Mouse (Mus musculus) adrenal gland, postnatal 36 days (tissue): ENCODE results near the gene Il6ra. TPM values are rescaled to one million over a fixed set of nuclear protein-coding genes. Genes with fewer than 3 reads are reported as not detected.
A peak's percentile ranks its signal among the peaks of the same experiment; 100 is the strongest.

Experiments used
- DNase-seq, 2 experiments: peaks; one replicate each; pipeline ENCODE4 v3.0.0; 2021; ENCODE audit warnings: mixed read lengths in 1 of 2
- total RNA-seq, 2 experiments: library from RNA; stranded (reverse); gene quantifications; 2 replicates each; pipeline ENCODE4 v1.2.3; 2021

The Il6ra gene
- total RNA-seq, 2 experiments from 2014 or later: 7.4 to 12.9 TPM

DNA sequence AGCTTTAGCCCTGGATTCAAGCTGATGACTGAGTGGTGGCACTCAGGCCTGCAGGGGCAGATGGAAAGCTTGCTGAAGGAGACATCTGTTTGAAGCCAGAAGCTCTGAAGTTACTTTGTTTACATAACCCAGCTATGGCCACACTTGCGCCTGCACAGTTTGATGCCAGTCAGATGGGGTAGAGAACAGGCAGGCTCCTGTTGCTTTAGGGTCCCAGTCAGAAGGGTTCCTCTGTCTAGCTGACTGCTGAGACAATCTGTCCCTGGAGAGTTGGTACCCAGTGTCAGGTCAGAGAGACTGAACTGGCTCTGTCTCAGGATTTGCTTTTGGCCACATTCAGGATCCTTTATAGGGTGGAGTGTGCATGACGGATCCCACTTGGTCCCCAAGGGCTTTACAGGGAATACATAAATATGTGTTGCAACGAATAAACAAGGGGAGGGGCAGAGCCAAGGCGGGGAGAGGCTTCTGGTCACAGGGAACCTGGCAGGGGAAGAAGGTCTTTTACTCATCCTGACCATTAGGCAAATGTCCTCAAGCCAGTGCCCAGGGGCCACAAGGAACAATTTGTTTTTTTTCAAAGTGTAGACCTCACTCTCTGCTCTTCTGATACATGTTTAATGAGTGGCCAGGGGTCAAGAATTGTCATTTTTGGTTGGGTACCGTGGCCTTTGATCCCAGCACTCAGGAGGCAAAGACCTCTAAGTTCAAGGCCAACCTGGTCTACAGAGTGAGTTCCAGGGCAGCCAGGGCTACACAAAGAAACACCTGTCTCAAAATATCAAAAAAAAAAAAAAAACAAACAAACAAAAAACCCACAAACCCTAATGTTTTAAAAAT, 3.1 kb downstream of the Il6ra start:
- DNase-seq: no peak

DNA sequence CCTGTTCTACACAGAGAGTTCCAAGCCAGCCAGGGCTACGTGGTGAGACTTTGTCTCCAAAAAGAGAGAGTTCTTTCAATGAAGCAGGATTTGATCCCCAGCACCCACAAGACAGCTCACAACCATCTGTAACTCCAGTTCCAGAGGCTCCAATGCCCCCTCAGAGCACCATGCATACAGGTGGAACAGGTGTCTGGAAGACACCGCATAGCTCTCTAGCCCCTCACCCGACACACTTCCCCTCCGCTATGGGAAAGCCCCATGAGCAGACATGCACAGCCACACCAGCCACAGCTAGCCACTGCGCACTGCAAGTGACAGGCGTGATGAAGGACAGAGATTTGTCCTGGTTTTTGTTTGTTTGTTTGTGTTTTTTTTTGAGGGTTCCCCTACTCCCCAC, 4.2 kb downstream of the Il6ra start:
- DNase-seq: no peak

DNA sequence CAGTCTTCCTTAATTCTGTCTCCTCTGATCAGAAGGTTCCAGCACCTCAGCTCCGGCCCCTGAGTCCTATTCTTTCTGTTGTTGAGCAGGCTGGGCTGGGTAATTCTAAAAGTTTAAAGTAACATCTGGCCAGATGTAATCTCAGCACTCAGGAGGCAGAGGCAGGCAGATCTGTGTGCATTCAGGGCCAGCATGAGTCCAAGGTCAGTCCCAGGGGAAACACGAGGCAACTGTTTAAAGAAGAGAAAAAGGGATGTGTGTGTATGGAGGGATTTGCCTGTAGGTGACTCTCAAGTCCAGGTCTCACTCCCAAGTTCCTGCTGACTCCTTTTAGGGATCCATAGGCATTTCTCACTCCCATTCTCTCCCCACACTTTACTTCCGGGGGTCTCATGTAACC, 5.2 kb downstream of the Il6ra start:
- DNase-seq: no peak

DNA sequence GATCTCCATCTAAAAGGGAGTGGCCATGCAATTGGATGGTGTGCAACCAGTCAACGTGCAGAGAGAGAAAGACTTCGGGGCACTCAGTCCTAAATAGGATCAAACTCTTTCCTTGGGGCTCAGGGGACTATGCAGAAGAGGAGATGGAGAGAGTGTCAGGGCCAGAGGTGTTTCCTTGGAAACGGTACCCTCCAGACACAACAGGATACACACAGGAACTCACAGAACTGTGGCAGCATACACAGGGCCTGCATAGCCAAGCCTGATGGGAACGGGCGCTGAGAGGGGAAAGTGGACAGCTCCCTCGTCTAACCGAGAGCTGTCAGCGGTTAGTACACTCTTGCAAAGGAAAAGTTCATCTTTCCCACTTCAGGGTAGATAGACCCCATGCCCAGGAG, 13.5 kb downstream of the Il6ra start:
- DNase-seq: no peak

DNA sequence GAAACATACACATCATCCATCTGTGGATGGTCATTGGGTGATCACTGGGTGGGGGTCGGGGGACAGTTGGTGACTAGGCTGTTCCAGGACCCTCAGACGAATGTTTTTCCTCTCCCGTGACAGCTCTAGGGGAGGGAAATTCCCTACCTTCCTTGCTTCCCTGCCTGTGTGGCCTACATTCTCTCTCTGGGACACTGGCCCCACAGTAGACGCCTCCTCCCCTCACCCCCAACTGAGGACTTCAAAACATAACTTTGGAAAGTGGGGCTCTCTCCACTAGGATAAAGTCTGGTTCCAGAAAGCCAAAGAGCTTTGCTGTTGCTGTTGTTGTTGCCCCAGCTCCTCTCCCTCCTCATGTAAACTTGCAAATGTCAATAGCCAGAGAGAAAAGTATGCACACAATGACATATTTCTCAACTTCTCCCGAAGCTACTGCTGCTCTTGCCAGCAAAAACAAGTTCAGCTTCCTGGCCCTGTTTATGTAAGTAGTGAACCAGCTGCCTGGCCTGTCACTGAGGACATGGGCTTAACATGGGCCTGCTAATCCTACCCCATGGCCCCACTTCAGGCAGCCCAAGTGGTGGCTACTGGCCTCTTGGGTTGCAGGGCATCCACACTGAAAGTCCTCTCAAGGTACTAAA, 14.0 kb downstream of the Il6ra start:
- no peak for DNase-seq

DNA sequence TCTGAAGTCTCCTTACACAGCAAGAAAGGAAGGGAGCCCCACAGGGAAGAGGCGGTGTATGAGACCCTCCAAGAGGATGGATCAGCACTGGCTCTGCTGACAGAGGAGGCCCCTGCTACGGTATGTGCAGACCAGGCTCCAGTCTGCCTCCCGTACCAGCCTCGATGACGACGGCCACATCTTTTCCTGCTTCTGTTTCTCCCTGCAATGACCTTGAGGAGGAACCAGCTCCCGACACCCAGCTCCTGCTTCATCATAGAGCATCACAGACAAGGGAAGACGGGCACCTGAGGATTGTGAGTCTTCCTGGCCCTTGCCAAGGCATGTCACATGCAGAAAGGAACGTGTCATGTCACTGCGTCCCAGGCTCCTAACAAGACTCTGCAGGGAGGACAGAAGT, 15.0 kb downstream of the Il6ra start:
- DNase-seq: no peak

DNA sequence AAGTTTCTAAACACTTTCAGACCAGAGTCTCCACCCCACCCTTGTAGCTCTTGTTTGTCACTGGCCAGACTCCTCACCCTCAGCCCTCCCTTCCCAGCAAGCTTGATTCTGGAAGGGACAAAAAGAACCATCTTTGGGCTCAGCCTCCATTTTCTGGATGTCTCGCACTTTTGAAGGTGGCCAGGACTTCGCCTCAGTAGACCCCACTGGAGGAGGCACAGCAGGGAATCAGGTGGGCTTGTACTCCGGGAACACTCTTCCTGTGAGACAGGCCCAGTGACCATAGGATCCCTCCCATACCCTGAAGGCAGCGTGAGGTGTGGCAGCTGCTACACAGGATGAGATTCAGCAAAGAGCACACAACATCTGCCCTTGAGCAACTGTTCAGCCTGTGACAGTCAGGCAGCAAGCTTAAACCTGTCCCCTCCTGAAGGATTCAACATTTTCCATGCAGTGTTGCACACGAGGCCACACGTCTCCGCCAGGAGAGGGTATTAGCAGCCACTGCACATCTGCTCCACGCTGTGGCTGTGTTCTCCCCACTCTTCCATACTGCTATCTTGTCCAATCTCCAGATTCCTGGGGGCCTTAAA, 15.7 kb downstream of the Il6ra start:
- DNase-seq: no peak

DNA sequence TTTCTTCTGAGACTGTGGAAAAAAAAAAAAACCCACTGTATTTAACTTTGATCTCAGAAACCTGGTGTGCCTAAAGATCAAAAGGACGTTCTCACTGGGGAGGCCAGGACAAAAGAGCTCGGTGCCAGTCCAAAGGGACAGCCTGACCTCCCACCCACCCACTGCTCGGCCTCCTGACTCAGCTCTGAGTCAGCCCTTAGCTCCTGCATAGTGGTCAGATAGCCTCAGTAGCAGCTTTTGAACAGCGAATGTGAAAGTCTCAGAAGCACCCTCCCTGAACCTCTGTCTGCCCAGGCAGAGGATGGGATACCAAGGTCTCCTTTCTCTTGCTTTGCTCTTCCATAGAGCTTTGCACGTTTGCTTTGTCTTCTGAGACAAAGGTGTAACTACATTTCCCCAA, 16.4 kb downstream of the Il6ra start:
- DNase-seq: peak; percentile 77 to 84

DNA sequence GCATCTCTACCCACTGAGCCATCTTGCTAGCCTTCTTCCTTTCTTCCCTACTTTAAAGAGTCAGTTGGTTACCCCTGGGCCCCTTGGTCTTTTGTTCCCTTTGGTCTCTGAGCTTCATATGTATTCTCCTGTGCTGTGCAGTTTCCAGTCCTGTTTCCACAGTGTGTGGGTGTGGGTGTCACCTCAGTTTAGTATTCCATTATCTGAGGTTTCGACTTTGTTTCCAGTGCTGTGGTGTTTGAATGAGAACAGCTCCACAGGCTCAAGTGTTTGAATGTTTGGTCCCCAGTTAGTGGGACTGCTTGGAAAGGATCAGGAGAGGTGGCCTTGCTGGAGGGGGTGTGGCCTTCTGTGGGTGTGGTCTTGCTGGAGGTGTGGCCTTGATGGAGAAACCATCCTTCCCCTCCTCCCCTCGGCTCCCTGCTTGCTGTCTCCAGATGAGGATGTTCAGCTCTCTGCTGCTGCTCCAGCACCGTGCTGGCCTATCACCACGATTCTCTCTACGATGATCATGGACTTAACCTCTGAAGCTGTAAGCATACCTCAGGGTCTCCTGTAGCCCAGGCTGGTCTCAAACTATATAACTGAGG, 20.4 kb downstream of the Il6ra start:
- no peak for DNase-seq

DNA sequence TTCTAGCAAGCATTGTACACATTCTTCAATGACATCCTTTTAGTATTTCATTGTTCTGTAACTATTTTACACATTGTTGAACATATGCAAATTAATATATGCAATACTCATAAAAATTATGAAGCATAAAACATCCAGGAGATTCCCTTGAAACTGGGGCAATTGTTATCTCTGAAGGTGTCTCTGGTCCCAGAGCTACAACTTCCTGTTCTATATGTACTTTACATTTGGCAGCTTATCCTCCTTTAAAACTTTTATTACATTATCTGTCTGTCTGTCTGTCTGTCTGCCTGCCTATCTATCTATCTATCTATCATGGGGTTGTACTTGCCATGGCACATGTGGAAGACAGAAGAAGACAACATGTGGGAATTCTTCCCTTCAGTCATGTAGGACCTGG, 21.3 kb downstream of the Il6ra start:
- DNase-seq: no peak

DNA sequence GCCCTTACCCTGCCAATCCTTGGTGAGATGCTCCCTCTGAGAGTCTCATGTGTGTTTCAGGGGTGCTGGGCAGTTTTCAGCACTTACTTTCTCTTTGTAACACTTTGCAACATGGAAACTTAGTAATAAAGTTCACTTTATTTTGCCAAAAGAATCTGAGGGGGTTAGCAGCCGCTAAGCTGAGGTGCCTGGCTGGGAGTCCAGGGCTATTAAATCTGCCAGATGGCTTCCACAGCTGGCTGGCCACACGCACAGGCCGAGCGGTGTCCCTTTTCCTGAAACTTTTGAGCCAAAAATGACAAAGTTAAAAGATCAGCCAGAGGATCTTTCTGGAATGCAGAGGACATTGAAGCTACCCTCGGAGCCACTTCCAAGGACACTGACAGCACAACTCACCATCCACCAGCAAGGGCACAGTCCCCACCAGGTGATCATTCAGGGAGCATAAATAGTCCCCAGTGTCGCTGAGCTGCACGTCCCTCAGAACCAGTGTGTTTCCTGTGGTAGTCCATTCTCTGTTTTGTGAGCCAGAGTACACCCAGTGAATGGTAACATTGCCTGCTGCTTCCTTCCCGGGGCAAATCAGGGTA, 23.1 kb downstream of the Il6ra start:
- no peak for DNase-seq

DNA sequence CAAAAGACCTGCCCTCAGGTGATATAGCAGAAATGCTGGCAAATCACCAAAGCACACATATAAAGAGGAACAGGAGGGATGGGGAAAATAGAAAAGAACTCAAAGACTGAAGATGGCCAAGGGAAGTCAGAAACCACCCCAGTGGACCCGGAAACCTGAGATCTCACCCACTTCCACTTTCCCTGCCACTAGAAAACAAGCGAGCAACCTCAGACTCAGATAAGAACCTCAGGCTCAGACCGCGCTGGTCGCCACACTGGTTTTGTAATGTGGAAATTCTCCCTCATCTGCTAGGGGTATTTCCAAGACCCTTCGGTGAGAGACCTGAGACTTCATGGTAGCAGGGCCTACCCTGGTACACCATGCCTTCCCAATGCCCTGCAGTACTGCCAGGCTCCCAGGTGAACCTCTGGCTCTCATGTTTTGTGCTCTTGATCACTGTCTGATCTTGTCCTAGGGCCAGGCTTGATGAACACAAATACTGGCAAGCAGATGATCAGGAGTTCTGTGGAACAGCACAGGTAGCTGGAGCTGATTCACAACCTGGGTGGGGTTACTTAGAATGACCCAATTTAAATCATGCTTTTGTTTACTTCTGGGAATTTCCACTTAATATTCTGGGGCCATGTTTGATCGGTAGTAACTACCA, 25.3 kb downstream of the Il6ra start:
- no peak for DNase-seq

DNA sequence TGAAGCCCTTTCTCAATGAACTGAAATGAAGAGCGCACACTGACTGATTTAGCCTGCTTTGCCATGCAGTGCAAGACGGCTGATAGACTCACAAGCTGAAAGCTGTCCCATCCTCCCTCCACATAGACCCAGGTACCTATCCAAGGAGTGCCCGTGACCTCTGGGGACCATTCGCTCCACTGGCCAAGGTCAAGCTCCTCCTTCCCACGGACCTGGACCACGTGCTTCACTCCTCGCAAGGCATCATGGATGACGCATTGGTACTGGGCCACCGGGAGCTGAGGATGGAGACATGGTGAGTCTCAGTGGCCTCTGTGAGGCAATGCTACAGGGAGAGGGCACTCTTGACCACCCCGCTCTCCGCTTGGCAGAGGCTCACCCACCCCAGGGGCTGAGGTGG, 27.2 kb downstream of the Il6ra start:
- DNase-seq: no peak

DNA sequence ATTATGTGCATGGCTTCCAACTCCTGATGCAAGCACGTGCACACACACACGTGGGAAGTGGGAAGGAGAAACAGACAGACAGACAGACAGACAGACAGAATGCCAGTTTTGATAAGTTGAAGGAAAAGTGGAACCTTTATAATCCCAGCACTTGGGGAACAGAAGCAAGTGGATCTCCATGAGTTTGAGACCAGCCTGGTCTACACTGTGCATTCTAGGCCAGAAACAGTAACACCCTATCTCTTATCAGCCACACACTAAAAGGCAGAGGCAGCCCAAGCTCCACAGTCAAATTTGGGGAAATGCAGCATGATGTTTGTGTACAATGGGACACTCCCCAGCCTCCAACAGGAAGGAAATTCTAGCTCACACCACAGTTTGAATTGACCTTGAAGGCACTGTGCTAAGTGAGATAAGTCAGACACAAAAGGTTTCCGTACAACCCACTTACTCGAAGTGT, 29.4 kb downstream of the Il6ra start:
- no peak for DNase-seq

DNA sequence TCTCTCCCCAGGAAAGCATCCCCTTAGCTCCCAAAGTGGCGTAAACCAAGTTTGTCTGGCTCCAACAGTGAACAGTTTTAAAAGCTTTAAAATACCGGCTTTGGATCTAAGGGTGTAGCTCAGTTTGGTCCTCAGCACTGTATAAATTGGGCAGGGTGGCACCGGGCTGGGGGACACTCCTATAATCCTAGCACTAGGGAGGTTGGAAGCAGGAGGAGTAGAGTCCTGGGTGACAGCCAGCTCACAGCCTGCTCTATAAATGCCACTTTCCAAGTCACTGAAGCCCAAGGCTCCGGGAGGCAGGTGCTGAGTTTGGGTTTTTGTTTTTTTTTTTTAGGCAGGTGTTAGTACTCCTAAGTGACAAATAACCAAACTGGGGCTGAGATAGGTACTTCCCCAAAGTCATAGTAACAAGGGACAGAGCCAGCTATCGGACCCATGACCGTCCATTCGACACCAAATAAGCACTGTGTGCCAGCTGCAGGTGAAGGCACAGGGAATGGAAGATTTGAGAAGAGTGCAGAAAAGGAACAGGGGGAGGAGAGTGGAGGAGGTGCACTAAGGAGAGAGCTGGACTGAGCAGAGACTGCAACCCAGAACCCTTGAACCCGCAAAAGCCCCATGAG, 30.3 kb downstream of the Il6ra start:
- DNase-seq: no peak

DNA sequence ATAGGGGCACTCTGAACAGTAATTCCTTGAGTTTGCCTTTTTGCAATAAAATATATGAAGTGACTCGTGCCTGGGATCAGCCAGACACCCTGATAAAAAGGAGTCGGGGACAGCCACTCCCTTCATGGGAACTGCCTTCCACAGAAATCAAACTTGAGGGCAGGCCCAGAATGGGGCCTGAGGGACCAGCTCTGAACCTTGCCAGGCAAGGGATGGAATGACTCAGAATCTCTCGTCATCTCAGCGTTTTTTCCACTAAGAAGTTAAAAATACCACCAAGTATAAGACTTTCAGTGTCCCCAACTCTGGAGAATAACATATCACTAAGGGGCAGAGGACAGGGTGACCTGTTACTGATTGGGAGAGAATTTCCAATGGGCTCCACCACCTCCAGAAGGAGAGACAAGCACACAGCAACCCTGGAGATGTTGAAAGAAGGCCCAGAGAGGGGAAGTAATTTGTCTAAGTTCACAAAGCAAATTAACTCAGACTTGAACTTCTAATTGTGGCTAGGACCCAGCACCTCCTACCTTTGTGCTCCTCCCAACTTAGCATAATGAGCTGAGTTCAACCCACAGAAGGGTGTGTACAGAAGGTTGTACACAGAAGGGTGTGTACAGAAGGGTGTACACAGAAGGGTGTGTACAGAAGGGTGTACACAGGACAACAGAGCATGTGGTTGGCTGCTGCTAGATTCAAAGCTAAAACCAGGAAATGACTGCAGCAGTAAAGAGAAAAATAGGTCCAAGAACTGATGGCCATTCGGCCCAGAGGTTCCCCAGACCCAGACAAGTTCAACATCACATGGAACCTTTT, 32.8 kb downstream of the Il6ra start:
- no peak for DNase-seq

DNA sequence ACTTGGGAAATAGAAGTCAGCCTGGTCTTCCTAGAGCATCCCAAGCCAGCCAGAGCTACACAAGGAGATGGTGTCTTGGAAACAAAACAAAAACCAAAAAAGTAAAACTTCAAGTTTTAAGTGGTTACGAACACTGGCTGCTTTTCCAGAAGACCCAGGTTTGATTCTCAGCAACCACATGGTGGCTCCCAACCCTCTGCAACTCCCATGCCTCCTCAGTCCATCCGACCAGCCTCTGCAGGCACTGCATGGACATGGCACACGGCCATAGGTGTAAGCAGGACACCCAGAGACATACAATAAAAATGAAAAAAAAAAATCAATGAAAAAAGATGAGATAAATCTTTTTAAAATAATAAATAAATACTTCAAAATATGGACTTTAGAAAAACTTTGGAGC, 33.7 kb downstream of the Il6ra start:
- DNase-seq: no peak

DNA sequence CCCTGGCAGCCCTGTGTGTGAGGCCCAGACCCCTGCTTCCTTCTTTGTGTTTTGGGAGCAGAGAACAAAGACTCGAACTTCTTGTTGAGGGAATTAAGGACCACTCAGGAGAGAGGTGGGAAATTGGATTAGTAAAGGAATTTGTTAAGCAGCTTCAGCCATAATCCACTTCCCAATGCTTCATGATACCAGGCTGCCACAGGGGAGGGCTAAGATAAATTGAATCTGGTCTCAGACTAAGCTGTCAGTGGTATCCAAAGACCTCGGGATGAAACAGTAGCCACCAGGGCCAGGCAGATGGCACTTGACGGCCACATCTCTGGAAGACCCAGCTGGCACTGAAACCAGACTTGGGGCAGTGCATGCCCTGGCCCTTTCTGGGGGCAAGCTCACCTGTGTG, 34.5 kb downstream of the Il6ra start:
- DNase-seq: no peak

DNA sequence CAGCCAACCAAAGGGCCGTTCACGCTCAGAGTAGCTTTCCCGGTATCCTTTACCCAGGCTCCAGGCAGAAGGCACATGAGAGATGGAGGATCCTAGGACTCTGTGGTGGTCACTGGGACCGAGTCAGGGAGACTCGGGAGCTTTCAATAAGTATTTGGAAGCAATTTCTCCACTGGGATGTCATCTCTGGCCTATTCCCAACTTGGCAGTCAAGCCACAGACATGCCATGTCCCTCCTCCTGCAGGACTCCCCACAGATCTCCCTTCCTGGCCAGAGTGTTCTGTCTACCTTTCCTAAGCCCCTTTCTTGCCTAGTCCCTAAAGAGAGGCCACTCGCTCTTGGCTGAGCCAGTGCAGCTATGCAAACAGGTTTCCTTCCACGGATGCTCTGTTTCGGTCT, 35.9 kb downstream of the Il6ra start:
- DNase-seq: no peak

DNA sequence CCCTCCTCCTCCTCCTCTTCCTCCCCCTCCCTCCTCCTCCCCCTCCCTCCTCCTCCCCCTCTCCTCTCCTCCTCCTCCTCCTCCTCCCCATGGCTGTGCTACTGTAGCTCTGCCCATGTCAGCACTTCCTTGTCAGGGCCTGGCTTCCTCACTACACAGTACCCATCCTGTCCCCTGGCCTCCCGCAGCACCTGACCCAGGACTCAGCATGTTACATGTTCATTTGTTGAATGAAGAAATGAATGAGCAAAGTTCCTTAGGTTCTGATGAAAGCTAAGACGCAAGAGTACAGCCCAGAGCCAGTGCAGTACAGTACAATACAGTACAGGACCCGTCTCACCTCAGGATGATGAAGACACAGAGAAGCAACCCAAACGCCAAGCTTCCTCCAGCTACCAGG, 36.5 kb downstream of the Il6ra start:
- no peak for DNase-seq

DNA sequence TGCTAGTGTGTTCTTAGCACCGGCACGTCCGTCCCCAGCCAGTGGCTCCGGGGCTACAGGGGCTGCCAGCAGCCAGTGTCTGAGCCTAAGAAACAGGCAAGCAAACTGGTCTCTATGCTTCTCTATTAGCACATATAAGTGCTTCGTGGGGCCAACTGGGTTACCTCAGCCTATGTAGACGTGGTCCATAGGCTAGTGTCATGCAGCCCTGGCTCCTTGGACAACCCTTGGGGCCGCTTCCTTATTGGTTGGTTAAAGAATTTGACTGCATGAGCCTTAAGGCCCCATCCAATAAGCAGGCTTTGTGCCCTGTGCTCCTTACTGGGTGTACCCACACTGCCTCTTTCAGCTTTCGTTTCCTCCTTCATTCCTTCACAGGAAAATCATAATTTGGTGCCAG, 37.2 kb downstream of the Il6ra start:
- no peak for DNase-seq
